Mouse (Mus musculus): ENCODE results near the gene S100a3.
A peak's percentile ranks its signal among the peaks of the same experiment; 100 is the strongest.

S100a3 gene

GRCm38 (mm10) chr3:90631984-90632383 lies 71.6 kb downstream of the S100a3 start:
- DNase-seq, result no peak

- no peak for DNase-seq
These were observed 78.3 kb downstream of the S100a3 start for GRCm38 (mm10) chr3:90638511-90639275.

- peak; percentile 27 for DNase-seq
These were observed 79.3 kb downstream of the S100a3 start for GRCm38 (mm10) chr3:90639511-90640154.

DNA sequence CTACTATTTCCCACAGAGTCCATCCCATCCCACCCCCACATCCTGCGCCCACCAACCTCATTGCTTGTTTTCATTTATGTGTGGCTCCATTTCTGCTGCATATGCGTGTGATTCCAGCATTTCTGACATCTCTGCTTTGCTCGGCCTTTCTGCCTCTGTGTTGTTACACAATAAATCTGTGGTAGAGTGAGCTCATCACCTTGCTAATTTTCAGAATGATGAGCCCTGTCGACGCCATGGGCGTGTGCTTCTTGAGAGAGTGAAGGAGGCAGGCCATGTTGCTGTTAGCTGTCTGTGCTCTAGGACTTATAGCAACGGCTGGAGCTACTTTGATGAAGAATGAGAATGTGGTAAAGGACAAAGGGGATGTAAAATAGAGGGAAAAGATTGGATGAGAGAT lies 80.6 kb downstream of the S100a3 start:
- no peak for DNase-seq

- DNase-seq, result peak; percentile 62
These were observed 83.8 kb downstream of the S100a3 start for GRCm38 (mm10) chr3:90644220-90644619.

GRCm38 (mm10) chr3:90647291-90647690 lies 86.9 kb downstream of the S100a3 start:
- DNase-seq, result no peak

DNA sequence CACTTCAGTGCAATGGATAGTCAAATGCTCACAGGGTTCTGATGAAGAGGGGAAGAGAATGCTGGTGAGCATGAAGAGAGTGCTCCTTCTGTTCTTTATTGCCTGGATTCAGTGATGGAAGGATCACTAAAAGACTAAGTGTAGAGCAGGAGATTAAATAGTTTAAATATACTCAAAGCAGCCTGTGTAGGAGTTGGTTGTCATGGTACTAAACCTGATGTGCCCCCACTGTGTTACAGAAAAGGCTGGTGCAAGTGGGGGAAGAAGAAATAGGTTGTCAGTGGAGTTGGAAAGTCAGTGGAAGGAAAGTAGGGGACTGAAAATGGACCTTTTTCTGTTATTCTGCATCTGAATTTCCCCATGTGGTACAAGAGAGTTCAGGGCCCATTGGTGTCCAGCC lies 88.6 kb downstream of the S100a3 start:
- no peak for DNase-seq

GRCm38 (mm10) chr3:90649832-90650231 lies 89.5 kb downstream of the S100a3 start:
- no peak for DNase-seq
